Mouse (Mus musculus) hindbrain, embryonic 11.5 days (tissue): Measurements from ENCODE around the gene Sh3gl3. TPM values are rescaled to one million over a fixed set of nuclear protein-coding genes. Genes with fewer than 3 reads are reported as not detected.

ENCODE experiments used
- ATAC-seq: fragments of 200-750 bp; cut with Nextera tagmentation; 2 replicates; pipeline ENCODE4 v1.8.0; 2017; ENCODE audit warnings: mild to moderate bottlenecking, moderate TSS enrichment, moderate library complexity; ENCODE audit not compliant: low FRiP score
- DNase-seq: peaks from one replicate; pipeline ENCODE4 v3.0.0-alpha.2; 2015; ENCODE audit warnings: low spot score
- H3K27ac ChIP-seq: fragments of 300-500 bp; sonication (generic); 2 replicates; pipeline ENCODE4 v1.5.1; 2014; ENCODE audit warnings: mild to moderate bottlenecking, low read depth, low read length
- H3K27me3 ChIP-seq: fragments of 300-500 bp; sonication (generic); 2 replicates; pipeline ENCODE4 v1.6.1; 2014; ENCODE audit warnings: mild to moderate bottlenecking, low read length, moderate library complexity, mixed read lengths; ENCODE audit not compliant: control insufficient read depth, insufficient read depth
- H3K36me3 ChIP-seq: fragments of 300-500 bp; sonication (generic); 2 replicates; pipeline ENCODE4 v1.6.1; 2014; ENCODE audit warnings: mild to moderate bottlenecking, low read length, moderate library complexity, mixed read lengths; ENCODE audit not compliant: control insufficient read depth, insufficient read depth
- H3K4me1 ChIP-seq: fragments of 300-500 bp; sonication (generic); replicated peaks from 2 replicates; pipeline ENCODE4 v1.6.1; 2014; ENCODE audit warnings: low read length, mixed read lengths; ENCODE audit not compliant: control insufficient read depth, insufficient read depth
- H3K4me2 ChIP-seq: fragments of 300-500 bp; sonication (generic); replicated peaks from 2 replicates; pipeline ENCODE4 v1.6.1; 2014; ENCODE audit warnings: mild to moderate bottlenecking, low read depth, low read length
- H3K4me3 ChIP-seq: fragments of 300-500 bp; sonication (generic); 2 replicates; pipeline ENCODE4 v1.5.1; 2014; ENCODE audit warnings: low read depth, low read length
- H3K9ac ChIP-seq: fragments of 300-500 bp; sonication (generic); 2 replicates; pipeline ENCODE4 v1.6.1; 2014; ENCODE audit warnings: low read depth, low read length
- H3K9me3 ChIP-seq: fragments of 300-500 bp; sonication (generic); 2 replicates; pipeline ENCODE4 v1.6.1; 2016; ENCODE audit warnings: low read length; ENCODE audit not compliant: control insufficient read depth
- WGBS: fragments of 180-500 bp; shearing (Covaris S2); extraction: QIAGEN DNeasy Blood & Tissue Kit; methylation state at CpG from one replicate; pipeline ENCODE4 v1.1.7; 2014; 5-methylcytosine and 5-hydroxymethylcytosine counted together
- polyA plus RNA-seq: library from polyadenylated mRNA; unstranded; fragments of >200 nt; fragmentation: Nextera tagmentation; extraction: Ambion mirVana; gene quantifications from 2 replicates; pipeline ENCODE4 v1.2.1, GENCODE M21; 2014

Gene Sh3gl3
- polyA plus RNA-seq, 1 experiment from 2014 or later, result 17.5 TPM

GRCm38 (mm10) chr7:82330860-82331259, 157.2 kb downstream of the Sh3gl3 start:
- Histone ChIP-seq H3K9me3 (no peaks in the 10 kb centered on the region), H3K36me3 (no peaks in the 10 kb centered on the region), H3K9ac (no peak overlapping the region), H3K27me3 (peaks cover 23% of the 10 kb centered on the region), H3K4me3 (no peak overlapping the region), H3K4me1 (no peaks in the 10 kb centered on the region; the same call in 1 of the 2 replicates), H3K4me2 (no peak overlapping the region), H3K27ac (no peak overlapping the region)
- 78% methylated on average over 6 of the region's 6 CpGs for WGBS
- no peak for DNase-seq
- ATAC-seq, result no peak

- 55% methylated on average over 1 of the region's 1 CpGs for WGBS
- peaks cover 2% of the 10 kb centered on the region; the same call in 1 of the 2 replicates for H3K4me1 ChIP-seq
- DNase-seq, result no peak
- H3K36me3 ChIP-seq, result no peaks in the 10 kb centered on the region
- no peak overlapping the region for H3K9ac ChIP-seq
- no peak overlapping the region for H3K4me3 ChIP-seq
- H3K9me3 ChIP-seq, result no peaks in the 10 kb centered on the region
- H3K27me3 ChIP-seq, result peaks cover 39% of the 10 kb centered on the region
- H3K27ac ChIP-seq, result no peak overlapping the region
- H3K4me2 ChIP-seq, result no peak overlapping the region
- ATAC-seq, result no peak
These were observed 160.4 kb downstream of the Sh3gl3 start for GRCm38 (mm10) chr7:82334000-82334399.

GRCm38 (mm10) chr7:82335211-82336121, 161.8 kb downstream of the Sh3gl3 start, which contains the start of gene Adamtsl3:
TSS of gene Adamtsl3 (plus strand) at chr7:82335694.
- under 1% methylated on average over 77 of the region's 95 CpGs for WGBS
- Histone ChIP-seq H3K4me1 (peaks cover 2% of the 10 kb centered on the region; the same call in 1 of the 2 replicates), H3K9ac (no peak within 1 kb of the TSS), H3K4me3 (peak within 1 kb of the TSS; percentile 44), H3K4me2 (peak within 1 kb of the TSS; percentile 87), H3K9me3 (no peaks in the 10 kb centered on the region), H3K27ac (no peak within 1 kb of the TSS), H3K27me3 (peaks cover 39% of the 10 kb centered on the region), H3K36me3 (no peaks in the 10 kb centered on the region)
- DNase-seq, result peak; percentile 53
- peak; percentile 62; the same call in 1 of the 2 replicates for ATAC-seq

GRCm38 (mm10) chr7:82336132-82336531, 162.5 kb downstream of the Sh3gl3 start:
- no peaks in the 10 kb centered on the region for H3K9me3 ChIP-seq
- H3K36me3 ChIP-seq, result no peaks in the 10 kb centered on the region
- peaks cover 2% of the 10 kb centered on the region; the same call in 1 of the 2 replicates for H3K4me1 ChIP-seq
- DNase-seq (no peak), ATAC-seq (peak; percentile 12; the same call in 1 of the 2 replicates)
- under 1% methylated on average over 34 of the region's 34 CpGs for WGBS
- H3K9ac ChIP-seq, result no peak overlapping the region
- peak overlapping the region; percentile 44 for H3K4me3 ChIP-seq
- peaks cover 39% of the 10 kb centered on the region for H3K27me3 ChIP-seq
- H3K4me2 ChIP-seq, result peak overlapping the region; percentile 87
- H3K27ac ChIP-seq, result no peak overlapping the region

GRCm38 (mm10) chr7:82338121-82338520, 164.5 kb downstream of the Sh3gl3 start:
- ATAC-seq (no peak), DNase-seq (no peak)
- H3K4me3 ChIP-seq, result no peak overlapping the region
- no peak overlapping the region for H3K9ac ChIP-seq
- WGBS, result 90% methylated on average over 9 of the region's 9 CpGs
- H3K36me3 ChIP-seq, result no peaks in the 10 kb centered on the region
- H3K9me3 ChIP-seq, result no peaks in the 10 kb centered on the region
- peaks cover 39% of the 10 kb centered on the region for H3K27me3 ChIP-seq
- H3K4me1 ChIP-seq, result peaks cover 2% of the 10 kb centered on the region; the same call in 1 of the 2 replicates
- H3K4me2 ChIP-seq, result no peak overlapping the region
- H3K27ac ChIP-seq, result no peak overlapping the region

- Histone ChIP-seq H3K27me3 (peaks cover 37% of the 10 kb centered on the region), H3K9ac (no peak overlapping the region), H3K27ac (no peak overlapping the region), H3K36me3 (no peaks in the 10 kb centered on the region), H3K4me2 (no peak overlapping the region), H3K9me3 (no peaks in the 10 kb centered on the region), H3K4me1 (peaks cover 2% of the 10 kb centered on the region; the same call in 1 of the 2 replicates), H3K4me3 (no peak overlapping the region)
- no peak for ATAC-seq
- no peak for DNase-seq
- WGBS, result 83% methylated on average over 4 of the region's 4 CpGs
These were observed 164.9 kb downstream of the Sh3gl3 start for GRCm38 (mm10) chr7:82338532-82338931.

GRCm38 (mm10) chr7:82339214-82339613, 165.6 kb downstream of the Sh3gl3 start:
- peaks cover 2% of the 10 kb centered on the region; the same call in 1 of the 2 replicates for H3K4me1 ChIP-seq
- no peak overlapping the region for H3K9ac ChIP-seq
- no peaks in the 10 kb centered on the region for H3K36me3 ChIP-seq
- ATAC-seq, result no peak
- DNase-seq, result no peak
- H3K9me3 ChIP-seq, result no peaks in the 10 kb centered on the region
- H3K4me3 ChIP-seq, result no peak overlapping the region
- no peak overlapping the region for H3K4me2 ChIP-seq
- H3K27ac ChIP-seq, result no peak overlapping the region
- peaks cover 31% of the 10 kb centered on the region for H3K27me3 ChIP-seq
- WGBS, result 49% methylated on average over 3 of the region's 3 CpGs

- DNase-seq (no peak), ATAC-seq (no peak)
- Histone ChIP-seq H3K9me3 (no peaks in the 10 kb centered on the region), H3K4me2 (no peak overlapping the region), H3K27ac (no peak overlapping the region), H3K4me3 (no peak overlapping the region), H3K4me1 (no peaks in the 10 kb centered on the region), H3K36me3 (no peaks in the 10 kb centered on the region), H3K27me3 (peaks cover 9% of the 10 kb centered on the region), H3K9ac (no peak overlapping the region)
- 50% methylated on average over 8 of the region's 8 CpGs for WGBS
These were observed 167.8 kb downstream of the Sh3gl3 start for GRCm38 (mm10) chr7:82341476-82341875.
